Mouse (Mus musculus) brain, adult 2 months (tissue): ENCODE results near the gene Gm19426.

ENCODE experiments used
- DNase-seq: peaks from one replicate; pipeline ENCODE4 v3.0.0; 2011; ENCODE audit warnings: low read depth, low spot score

Gene Gm19426

GRCm38 (mm10) chr2:84743561-84743960 lies at the start of gene Gm19426:
TSS of gene Gm19426 (minus strand) at chr2:84743655.
- peak; percentile 94 for DNase-seq

- DNase-seq = no peak
These were observed 49.7 kb upstream of the Gm19426 start for GRCm38 (mm10) chr2:84793154-84793553.

DNA sequence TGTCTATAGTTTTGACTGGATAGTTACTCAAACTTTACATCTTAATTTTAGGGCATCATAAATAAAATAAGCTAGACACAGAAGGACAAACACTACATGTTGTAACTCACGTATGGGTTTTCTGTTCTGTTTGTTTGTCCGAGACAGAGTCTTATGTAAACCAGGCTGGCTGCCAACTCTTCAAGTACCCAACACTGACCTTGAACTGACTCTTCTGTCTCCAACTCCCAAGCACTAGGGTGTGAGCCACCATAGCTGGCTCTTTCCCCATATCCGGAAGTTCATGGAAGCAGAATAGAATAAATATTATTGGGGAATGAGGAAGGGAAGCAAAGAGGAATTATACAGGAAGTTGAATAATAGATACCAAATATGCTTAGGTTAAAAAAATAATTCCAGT lies 49.1 kb upstream of the Gm19426 start:
- DNase-seq = no peak

GRCm38 (mm10) chr2:84790418-84790817 lies 47.0 kb upstream of the Gm19426 start:
- no peak for DNase-seq

- DNase-seq = no peak
These were observed 44.9 kb upstream of the Gm19426 start for GRCm38 (mm10) chr2:84788316-84788715.

- peak; percentile 33 for DNase-seq
These were observed 40.5 kb upstream of the Gm19426 start for GRCm38 (mm10) chr2:84783840-84784566.

DNA sequence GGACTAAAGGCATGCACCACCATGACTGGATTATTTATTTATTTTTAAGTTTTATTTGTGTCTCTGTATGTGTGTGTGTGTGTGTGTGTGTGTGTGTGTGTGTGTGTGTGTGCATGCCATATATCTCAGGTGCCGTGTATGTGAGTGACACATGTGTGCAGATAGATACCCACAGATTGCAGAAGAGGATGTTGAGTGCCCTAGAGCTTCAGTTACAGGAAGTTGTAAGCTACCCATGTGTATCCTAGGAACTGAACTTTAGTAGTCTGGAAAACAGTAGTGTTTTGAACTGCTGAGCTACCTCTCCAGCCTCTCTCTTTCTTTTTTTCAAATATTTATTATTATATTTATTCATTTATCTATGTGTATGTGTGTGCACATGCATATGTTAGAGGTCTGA lies 39.9 kb upstream of the Gm19426 start:
- DNase-seq = no peak

GRCm38 (mm10) chr2:84779210-84779609 lies 35.8 kb upstream of the Gm19426 start:
- no peak for DNase-seq

- DNase-seq = no peak
These were observed 34.3 kb upstream of the Gm19426 start for GRCm38 (mm10) chr2:84777706-84778105.

DNA sequence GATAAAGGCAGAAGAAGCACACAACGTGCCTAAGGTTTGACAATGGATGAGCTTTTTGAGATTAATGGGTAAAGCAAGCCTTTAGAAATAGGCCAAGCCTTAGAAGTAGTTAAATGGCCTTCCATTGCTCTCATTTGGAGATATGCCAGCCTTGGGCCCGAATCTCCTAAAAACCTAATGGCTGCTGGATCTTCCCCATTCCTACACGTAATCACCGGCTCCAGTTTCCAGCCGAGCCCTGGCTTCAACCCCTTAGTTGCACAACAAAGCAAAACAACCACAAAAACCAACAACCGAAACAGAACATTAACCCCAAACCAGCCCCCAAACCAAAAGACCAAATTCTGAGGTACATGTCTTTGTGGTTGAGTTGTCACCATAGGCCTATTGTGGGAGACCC lies 32.2 kb upstream of the Gm19426 start:
- no peak for DNase-seq

GRCm38 (mm10) chr2:84775241-84775640 lies 31.8 kb upstream of the Gm19426 start, which contains the start of gene Serping1:
TSS of gene Serping1 (minus strand) at chr2:84775444.
- no peak for DNase-seq

GRCm38 (mm10) chr2:84774751-84775150 lies 31.3 kb upstream of the Gm19426 start:
- peak; percentile 90 for DNase-seq

- no peak for DNase-seq
These were observed 29.7 kb upstream of the Gm19426 start for GRCm38 (mm10) chr2:84773195-84773594.

GRCm38 (mm10) chr2:84772454-84772853 lies 29.0 kb upstream of the Gm19426 start:
- DNase-seq = no peak

- no peak for DNase-seq
These were observed 27.0 kb upstream of the Gm19426 start for GRCm38 (mm10) chr2:84770501-84770900.

DNA sequence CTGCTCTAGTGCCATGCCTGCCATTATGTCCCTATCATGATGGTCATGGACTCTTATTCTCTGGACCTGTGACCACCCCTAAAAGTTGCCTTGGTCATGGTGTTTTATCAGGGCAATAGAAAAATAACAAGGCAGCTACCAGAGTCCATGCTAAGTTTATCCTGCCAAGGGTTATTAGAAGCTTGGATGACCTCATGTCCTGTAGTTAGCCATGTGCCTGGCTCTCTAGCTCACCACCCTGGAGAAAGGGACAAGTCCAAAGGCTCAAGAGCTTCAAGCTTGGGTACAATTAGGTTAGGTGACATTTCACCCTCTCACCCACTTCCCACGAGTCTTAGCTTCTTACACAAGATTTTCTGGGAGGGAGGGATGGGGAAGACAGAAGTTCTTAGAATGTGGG lies 19.4 kb upstream of the Gm19426 start:
- DNase-seq = no peak

- no peak for DNase-seq
These were observed 18.8 kb upstream of the Gm19426 start for GRCm38 (mm10) chr2:84762295-84762694.

- no peak for DNase-seq
These were observed 18.4 kb upstream of the Gm19426 start for GRCm38 (mm10) chr2:84761840-84762239.

- no peak for DNase-seq
These were observed 17.9 kb upstream of the Gm19426 start for GRCm38 (mm10) chr2:84761309-84761708.

GRCm38 (mm10) chr2:84760777-84761176 lies 17.3 kb upstream of the Gm19426 start:
- DNase-seq = no peak

GRCm38 (mm10) chr2:84758542-84759127 lies 15.2 kb upstream of the Gm19426 start:
- DNase-seq = peak; percentile 83

DNA sequence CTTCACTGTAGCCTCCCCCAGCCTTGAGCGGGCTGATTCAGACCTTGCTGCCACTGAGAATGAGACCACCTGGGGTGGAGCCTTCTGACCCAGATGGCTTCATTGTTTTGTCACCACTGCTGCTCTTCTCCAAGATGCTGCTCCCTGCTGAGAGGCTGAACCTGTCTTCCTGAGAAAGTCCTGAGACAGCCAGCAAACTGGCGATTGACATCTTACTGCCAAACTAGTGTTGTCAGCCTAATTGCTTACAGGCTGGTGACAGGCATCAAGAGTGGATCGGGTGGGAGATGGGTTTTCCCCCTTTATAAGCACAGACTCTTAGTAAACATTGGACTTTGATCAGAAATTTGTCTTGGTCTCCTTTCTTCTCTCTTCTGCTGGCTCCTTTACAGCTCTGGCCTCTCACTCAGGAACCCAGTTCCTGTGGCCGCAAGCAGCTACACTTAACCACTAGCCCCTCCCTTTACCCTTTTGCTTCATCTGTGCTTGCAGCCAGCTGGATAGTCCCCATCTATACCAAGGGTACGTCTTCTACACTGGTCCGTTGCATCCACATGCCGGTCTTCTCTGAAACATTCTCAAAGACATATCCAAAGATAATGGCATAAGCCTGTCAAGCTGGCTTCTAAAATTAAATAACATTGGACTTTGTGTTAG lies 13.7 kb upstream of the Gm19426 start:
- DNase-seq = no peak

GRCm38 (mm10) chr2:84756245-84756644 lies 12.8 kb upstream of the Gm19426 start:
- no peak for DNase-seq
